Mouse (Mus musculus) forebrain, embryonic 15.5 days (tissue): ENCODE measurements at regions not wholly inside any gene's neighbourhood (a gene's known extent, or its start where the extent isn't known, plus 50 kb on each side); places are given as distances from the start of the nearest gene placed in this dataset.

Source experiments
- ATAC-seq: fragments of 200-750 bp; cut with Nextera tagmentation; replicated peaks from 2 replicates; pipeline ENCODE4 v1.8.0; 2017; ENCODE audit warnings: mild to moderate bottlenecking, moderate TSS enrichment, moderate library complexity
- H3K27ac ChIP-seq: fragments of 300-500 bp; sonication (generic); replicated peaks from 2 replicates; pipeline ENCODE4 v1.5.1; 2015; ENCODE audit warnings: mild to moderate bottlenecking, inconsistent platforms
- H3K27me3 ChIP-seq: fragments of 300-500 bp; sonication (generic); 2 replicates; pipeline ENCODE4 v1.6.1; 2015; ENCODE audit warnings: inconsistent platforms
- H3K36me3 ChIP-seq: fragments of 300-500 bp; sonication (generic); 2 replicates; pipeline ENCODE4 v1.6.1; 2015; ENCODE audit warnings: mild to moderate bottlenecking, inconsistent platforms
- H3K4me1 ChIP-seq: fragments of 300-500 bp; sonication (generic); 2 replicates; pipeline ENCODE4 v1.6.1; 2015; ENCODE audit warnings: inconsistent platforms
- H3K4me2 ChIP-seq: fragments of 300-500 bp; sonication (generic); replicated peaks from 2 replicates; pipeline ENCODE4 v1.6.1; 2015; ENCODE audit warnings: mild to moderate bottlenecking, inconsistent platforms
- H3K4me3 ChIP-seq: fragments of 300-500 bp; sonication (generic); 2 replicates; pipeline ENCODE4 v1.5.1; 2015; ENCODE audit warnings: mild to moderate bottlenecking, inconsistent platforms
- H3K9ac ChIP-seq: fragments of 300-500 bp; sonication (generic); replicated peaks from 2 replicates; pipeline ENCODE4 v1.6.1; 2015; ENCODE audit warnings: mild to moderate bottlenecking, inconsistent platforms
- H3K9me3 ChIP-seq: fragments of 300-500 bp; sonication (generic); 2 replicates; pipeline ENCODE4 v1.6.1; 2016; ENCODE audit warnings: inconsistent platforms
- WGBS: fragments of 180-500 bp; shearing (Covaris S2); methylation state at CpG from one replicate; pipeline ENCODE4 v1.1.7; 2015; ENCODE audit warnings: mixed read lengths; 5-methylcytosine and 5-hydroxymethylcytosine counted together

DNA sequence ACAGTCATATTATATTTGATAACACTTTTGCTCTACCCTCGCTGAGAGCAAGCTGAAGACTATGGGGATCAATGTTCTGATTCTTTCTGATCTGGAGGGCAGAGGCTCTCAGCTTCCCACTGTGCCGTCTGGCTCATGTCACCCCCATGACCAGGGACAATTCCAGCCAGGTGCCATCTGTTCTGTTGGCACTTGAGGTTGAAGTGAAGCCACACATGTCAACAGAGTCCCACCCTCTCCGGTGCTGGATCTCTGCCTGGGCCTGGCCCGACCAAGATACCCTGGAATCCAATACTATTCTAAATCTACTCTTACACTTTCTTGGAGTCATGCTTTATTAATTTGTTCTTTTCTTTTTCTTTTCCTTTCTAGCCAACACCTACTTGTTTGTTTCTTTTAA, 538.0 kb downstream of the Etv1 start:
- no peak for ATAC-seq
- H3K9ac ChIP-seq: no peak overlapping the region
- H3K9me3 ChIP-seq: no peaks in the 10 kb centered on the region
- no peak overlapping the region for H3K4me2 ChIP-seq
- no peaks in the 10 kb centered on the region for H3K36me3 ChIP-seq
- WGBS: 76% methylated on average over 4 of the region's 4 CpGs
- no peak overlapping the region for H3K4me3 ChIP-seq
- H3K27ac ChIP-seq: no peak overlapping the region
- H3K4me1 ChIP-seq: no peaks in the 10 kb centered on the region
- H3K27me3 ChIP-seq: no peaks in the 10 kb centered on the region

DNA sequence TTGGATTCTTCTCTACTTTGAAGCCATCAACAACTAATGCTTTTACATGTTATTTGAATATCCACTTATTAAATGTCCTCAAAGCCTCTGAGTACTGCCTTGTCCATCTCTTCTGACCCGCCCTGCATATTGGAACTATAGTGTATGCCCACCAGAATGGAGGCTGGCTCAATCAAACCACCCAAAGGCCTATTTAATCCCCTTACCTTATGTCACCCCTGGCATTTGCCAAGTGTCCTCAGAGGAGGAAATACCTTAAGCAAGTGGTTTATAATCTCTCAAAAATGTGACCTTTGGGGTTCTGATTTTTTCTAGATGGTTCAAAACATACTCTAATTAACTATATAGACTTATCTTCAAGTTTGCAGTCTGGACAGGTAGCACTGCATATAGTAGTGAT, 542.3 kb downstream of the Etv1 start:
- no peaks in the 10 kb centered on the region for H3K4me1 ChIP-seq
- no peaks in the 10 kb centered on the region for H3K36me3 ChIP-seq
- no peak overlapping the region for H3K4me2 ChIP-seq
- no peak overlapping the region for H3K27ac ChIP-seq
- H3K27me3 ChIP-seq: no peaks in the 10 kb centered on the region
- ATAC-seq: no peak
- no peaks in the 10 kb centered on the region for H3K9me3 ChIP-seq
- 80% methylated on average over 1 of the region's 1 CpGs for WGBS
- no peak overlapping the region for H3K9ac ChIP-seq
- no peak overlapping the region for H3K4me3 ChIP-seq

DNA sequence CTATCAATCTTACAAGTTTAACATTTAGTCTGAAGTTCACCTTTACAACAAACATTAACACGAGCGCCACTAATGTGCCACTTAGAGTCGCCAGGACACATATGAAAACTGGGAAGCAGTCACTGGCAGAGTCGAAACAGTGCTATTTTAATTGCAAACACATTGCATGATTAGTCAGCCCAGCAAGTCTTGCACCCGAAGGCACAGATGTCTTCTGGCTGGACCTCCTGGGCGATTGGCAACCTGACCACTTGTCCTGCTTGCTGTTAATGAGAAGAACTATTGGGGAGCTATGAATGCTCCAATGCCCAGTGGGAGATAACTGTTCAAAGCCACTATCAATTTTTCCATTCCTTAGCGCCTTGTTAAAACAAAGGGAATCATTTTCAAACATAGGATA, 547.0 kb downstream of the Etv1 start:
- H3K4me2 ChIP-seq: no peak overlapping the region
- no peak overlapping the region for H3K4me3 ChIP-seq
- H3K4me1 ChIP-seq: no peaks in the 10 kb centered on the region
- 58% methylated on average over 7 of the region's 7 CpGs for WGBS
- no peak overlapping the region for H3K9ac ChIP-seq
- H3K36me3 ChIP-seq: no peaks in the 10 kb centered on the region
- H3K9me3 ChIP-seq: no peaks in the 10 kb centered on the region
- 0 out of 2 replicates have a peak, but pooled peaks have one; percentile 38 for ATAC-seq
- H3K27me3 ChIP-seq: no peaks in the 10 kb centered on the region
- H3K27ac ChIP-seq: no peak overlapping the region

DNA sequence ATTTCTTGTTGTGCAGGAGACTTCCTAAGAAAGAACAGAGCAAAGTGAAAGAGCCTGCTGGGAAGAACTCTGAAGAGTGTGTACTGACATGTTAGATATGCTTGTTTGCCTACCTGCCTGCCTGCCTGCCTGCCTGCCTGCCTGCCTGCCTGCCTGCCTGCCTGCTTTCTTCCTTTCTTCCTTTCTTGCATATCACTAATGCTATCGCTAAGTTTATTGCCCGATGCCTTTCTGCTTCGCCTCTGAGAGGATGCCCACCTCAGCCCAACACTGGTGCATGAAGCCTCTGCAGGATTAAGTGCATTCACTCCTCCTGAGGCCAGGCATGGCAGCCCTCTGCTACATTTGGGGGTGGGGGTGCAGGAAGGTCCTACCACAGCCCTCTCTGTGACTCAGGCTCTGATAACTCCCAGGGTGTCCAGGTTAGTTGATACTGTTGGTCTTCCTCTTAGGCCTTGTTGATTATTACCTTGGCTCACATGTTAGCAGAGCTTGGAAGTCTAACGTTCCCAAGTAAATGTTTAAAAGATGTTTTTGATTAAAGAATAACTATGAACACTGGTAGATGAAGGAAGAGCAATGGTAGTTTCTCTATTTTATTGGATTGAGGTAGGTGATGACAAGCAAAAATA, 547.6 kb downstream of the Etv1 start:
- Histone ChIP-seq H3K36me3 (no peaks in the 10 kb centered on the region), H3K4me1 (no peaks in the 10 kb centered on the region), H3K4me3 (no peak overlapping the region), H3K27me3 (no peaks in the 10 kb centered on the region), H3K9me3 (no peaks in the 10 kb centered on the region), H3K9ac (no peak overlapping the region), H3K27ac (no peak overlapping the region), H3K4me2 (no peak overlapping the region)
- ATAC-seq: no peak
- WGBS: 92% methylated on average over 4 of the region's 4 CpGs

DNA sequence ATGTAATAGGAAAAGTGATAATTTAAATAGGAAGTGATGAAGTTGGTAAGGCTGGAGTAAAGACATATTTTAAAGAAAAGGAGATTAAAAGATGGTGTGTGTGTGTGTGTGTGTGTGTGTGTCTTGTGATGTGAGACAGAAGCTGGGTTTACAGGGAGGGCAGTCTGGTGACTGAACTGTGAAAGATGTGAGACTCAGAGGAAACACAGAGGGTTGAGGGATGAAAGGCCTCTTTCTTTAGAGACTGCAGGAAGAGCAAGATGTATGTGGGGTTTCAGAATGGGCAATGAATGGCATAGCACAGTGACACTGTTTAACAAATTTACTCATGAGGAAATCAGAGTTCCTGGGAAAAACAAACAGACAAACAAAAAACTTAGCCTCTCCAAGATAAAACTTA, 549.2 kb downstream of the Etv1 start:
- Histone ChIP-seq H3K4me3 (no peak overlapping the region), H3K4me1 (no peaks in the 10 kb centered on the region), H3K36me3 (no peaks in the 10 kb centered on the region), H3K27me3 (no peaks in the 10 kb centered on the region), H3K9ac (no peak overlapping the region), H3K4me2 (no peak overlapping the region), H3K9me3 (no peaks in the 10 kb centered on the region), H3K27ac (no peak overlapping the region)
- no peak for ATAC-seq

DNA sequence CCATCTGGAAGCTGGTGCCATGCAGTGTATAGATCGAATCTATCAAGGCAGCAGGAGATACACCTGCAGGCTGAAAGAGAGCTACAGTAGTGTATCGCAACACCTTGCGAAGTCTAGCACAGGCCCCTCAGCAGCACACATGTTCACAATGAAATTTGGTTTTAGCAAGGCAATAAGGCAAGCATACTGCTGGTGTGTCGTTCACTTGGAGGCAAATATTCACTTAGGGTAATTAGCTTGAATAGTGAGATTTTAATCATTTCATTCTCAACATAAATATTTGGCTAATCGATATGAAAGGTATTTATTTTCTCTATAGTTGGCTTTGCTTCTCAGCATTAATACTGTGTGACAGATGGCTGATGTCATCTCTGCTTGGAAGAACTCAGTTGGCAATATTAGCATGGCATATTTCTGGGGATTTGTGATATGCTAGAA, 559.9 kb downstream of the Etv1 start:
- 58% methylated on average over 5 of the region's 5 CpGs for WGBS
- peak; percentile 66 for ATAC-seq

DNA sequence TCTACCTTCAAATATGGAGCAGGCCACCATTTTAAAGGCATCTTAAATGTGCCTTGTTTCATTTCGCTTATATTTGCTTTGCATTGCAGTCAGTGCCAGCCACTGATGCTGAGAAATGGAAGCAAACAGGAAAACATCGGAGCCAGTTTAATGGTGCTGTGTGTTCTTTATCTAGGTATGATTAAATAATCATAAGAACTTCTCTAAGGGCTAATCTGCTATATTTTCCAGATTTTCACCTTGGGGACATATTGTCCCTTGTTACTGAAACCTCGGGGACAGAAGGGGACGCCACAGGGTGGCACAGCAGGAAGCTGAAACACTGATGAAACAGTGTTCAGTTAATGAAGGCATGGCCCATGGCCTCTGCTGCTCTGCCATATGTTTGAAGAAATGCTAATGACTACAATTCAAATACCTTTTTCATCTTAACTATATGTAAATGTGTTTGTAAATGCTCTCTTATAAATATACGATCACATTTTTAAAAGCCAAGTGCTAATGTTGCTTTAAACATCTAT, 562.6 kb downstream of the Etv1 start:
- WGBS: 60% methylated on average over 5 of the region's 5 CpGs
- no peak overlapping the region for H3K4me2 ChIP-seq
- ATAC-seq: peak; percentile 61; the same call in 1 of the 2 replicates
- 0 out of 2 replicates have a peak, but pooled peaks cover 5% of the 10 kb centered on the region for H3K4me1 ChIP-seq
- H3K27me3 ChIP-seq: no peaks in the 10 kb centered on the region
- no peak overlapping the region for H3K9ac ChIP-seq
- no peaks in the 10 kb centered on the region for H3K9me3 ChIP-seq
- H3K36me3 ChIP-seq: no peaks in the 10 kb centered on the region
- no peak overlapping the region for H3K4me3 ChIP-seq
- H3K27ac ChIP-seq: no peak overlapping the region

More for the DNA sequence above, 559.9 kb downstream of the Etv1 start:
- no peaks in the 10 kb centered on the region for H3K27me3 ChIP-seq
- H3K9me3 ChIP-seq: no peaks in the 10 kb centered on the region
- no peak overlapping the region for H3K9ac ChIP-seq
- H3K4me1 ChIP-seq: 0 out of 2 replicates have a peak, but pooled peaks cover 5% of the 10 kb centered on the region
- no peak overlapping the region for H3K27ac ChIP-seq
- no peak overlapping the region for H3K4me3 ChIP-seq
- H3K36me3 ChIP-seq: no peaks in the 10 kb centered on the region
- no peak overlapping the region for H3K4me2 ChIP-seq

DNA sequence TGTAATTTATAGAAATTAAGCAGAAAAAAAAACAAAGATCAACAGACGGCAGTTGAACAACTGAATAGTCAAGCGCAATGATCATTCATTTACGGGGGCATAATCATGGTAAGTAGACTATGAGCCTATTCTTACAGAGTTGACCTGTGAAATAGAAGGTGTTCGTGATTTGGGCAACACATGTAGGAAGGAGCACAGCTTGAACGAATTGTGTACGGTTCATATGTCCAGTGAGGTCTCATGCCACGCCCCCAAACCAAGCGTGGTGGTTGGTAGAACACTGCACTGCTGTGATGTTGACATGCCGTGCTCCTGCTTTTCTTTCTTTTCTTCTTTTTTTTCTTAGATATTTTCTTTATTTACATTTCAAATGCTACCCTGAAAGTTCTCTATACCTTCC, 563.1 kb downstream of the Etv1 start:
- ATAC-seq: peak; percentile 64
- H3K27me3 ChIP-seq: no peaks in the 10 kb centered on the region
- H3K9ac ChIP-seq: no peak overlapping the region
- no peak overlapping the region for H3K27ac ChIP-seq
- H3K4me3 ChIP-seq: no peak overlapping the region
- H3K4me1 ChIP-seq: 0 out of 2 replicates have a peak, but pooled peaks cover 5% of the 10 kb centered on the region
- 64% methylated on average over 9 of the region's 9 CpGs for WGBS
- no peaks in the 10 kb centered on the region for H3K36me3 ChIP-seq
- H3K9me3 ChIP-seq: no peaks in the 10 kb centered on the region
- no peak overlapping the region for H3K4me2 ChIP-seq

DNA sequence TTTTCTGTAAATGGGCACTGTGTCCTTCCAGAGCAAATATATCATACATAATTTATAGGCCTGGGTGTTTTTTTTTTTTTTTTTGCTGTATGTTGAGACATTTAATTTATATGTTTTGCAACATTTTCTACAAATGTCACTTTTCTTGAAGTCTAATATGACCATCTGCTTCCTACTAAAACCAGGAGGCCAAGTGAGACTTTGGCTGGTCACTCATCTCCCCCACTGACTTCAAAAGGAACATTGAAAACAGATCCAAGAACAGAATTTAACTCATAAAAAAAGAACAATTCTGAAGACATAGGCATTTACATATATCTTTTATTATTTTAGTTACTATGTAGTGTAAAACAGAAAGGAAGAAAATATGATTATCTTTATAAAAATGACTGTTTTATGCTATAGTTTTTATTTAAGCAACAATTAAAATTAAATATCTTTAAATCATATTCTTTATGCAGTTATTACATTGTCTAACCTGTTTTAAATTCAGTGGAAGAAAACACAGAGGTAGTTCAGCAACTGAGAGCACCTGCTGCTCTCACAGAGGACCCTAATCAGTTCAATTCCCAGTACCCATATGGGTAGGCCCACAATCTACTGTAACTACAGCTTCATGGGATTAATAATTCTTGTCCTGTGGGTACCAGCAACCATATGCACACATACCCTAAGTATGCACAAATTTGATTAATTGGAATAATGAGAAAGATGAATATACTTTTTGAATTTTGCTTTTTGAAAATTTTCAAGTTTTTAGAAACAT, 592.5 kb downstream of the Etv1 start:
- Histone ChIP-seq H3K4me1 (no peaks in the 10 kb centered on the region), H3K27ac (no peak overlapping the region), H3K9ac (no peak overlapping the region), H3K27me3 (no peaks in the 10 kb centered on the region), H3K4me3 (no peak overlapping the region), H3K36me3 (no peaks in the 10 kb centered on the region), H3K9me3 (no peaks in the 10 kb centered on the region), H3K4me2 (no peak overlapping the region)
- no peak for ATAC-seq

DNA sequence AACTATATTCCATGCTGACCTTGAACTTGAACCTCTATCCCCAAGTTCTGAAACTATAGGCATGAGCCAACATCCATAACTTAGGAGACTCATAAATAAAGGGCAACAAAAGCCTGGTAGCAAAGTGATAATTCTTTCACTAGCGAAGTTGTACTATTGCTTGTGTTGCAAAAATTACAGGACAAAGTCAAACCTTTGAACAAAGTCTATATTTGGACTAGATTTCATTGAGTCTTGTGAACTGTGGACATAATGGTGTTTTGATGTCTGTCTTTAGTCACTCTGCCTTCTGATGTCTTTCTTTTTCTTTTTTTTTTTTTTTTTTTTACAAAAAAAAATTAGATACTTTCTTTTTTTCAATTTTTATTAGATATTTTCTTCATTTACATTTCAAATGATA, 594.5 kb downstream of the Etv1 start:
- no peaks in the 10 kb centered on the region for H3K27me3 ChIP-seq
- H3K27ac ChIP-seq: no peak overlapping the region
- no peak for ATAC-seq
- no peaks in the 10 kb centered on the region for H3K9me3 ChIP-seq
- no peaks in the 10 kb centered on the region for H3K4me1 ChIP-seq
- H3K4me2 ChIP-seq: no peak overlapping the region
- H3K36me3 ChIP-seq: no peaks in the 10 kb centered on the region
- no peak overlapping the region for H3K4me3 ChIP-seq
- no peak overlapping the region for H3K9ac ChIP-seq
- 93% methylated on average over 1 of the region's 1 CpGs for WGBS
